Mouse (Mus musculus): Measurements from ENCODE around the gene Gm11938. TPM values are rescaled to one million over a fixed set of nuclear protein-coding genes. Genes with fewer than 3 reads are reported as not detected.

The Gm11938 gene
- total RNA-seq, 4 experiments from 2014 or later, result not detected

DNA sequence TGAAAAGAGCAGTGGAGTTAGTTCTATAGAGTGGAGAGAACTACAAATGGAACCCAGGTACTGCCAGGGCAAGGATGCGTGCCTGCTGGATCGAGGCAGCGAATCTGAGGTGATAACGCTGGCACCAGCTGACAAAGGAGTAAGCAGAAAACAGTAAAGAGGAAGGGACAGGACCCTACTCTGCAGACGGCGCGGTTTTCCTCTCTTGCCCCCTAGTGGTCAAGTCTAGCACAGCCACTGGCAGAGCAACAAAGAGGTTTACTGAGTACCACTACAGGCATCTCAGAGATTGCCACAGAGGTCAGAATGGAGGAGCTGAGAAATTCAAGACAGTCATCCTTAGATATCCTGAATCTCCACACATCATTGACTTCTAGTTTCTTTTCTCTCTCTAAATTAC lies 29.0 kb downstream of the Gm11938 start:
- DNase-seq (ENCODE audit: low spot score in 2 of 2), result no peak

DNA sequence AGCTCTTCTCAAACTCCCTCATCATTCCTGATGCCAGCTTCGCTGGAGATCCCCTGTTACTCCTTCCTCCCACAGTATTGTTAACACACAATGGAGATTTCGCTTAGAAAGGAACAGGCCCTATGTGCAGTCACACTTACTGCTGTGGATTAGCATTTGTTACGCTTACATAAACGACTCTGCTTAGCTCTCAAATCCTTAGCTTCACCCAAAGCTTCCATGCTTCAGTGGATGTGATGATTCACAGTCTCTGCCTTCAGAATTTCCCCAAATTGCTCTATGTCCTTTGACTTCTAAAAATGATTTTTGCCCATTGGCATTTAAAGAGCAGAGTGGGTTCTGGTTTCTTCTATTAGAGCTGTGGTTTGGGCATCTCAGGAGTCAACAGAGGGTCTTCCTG lies 29.9 kb downstream of the Gm11938 start:
- no peak for DNase-seq (ENCODE audit: low spot score in 2 of 2)

DNA sequence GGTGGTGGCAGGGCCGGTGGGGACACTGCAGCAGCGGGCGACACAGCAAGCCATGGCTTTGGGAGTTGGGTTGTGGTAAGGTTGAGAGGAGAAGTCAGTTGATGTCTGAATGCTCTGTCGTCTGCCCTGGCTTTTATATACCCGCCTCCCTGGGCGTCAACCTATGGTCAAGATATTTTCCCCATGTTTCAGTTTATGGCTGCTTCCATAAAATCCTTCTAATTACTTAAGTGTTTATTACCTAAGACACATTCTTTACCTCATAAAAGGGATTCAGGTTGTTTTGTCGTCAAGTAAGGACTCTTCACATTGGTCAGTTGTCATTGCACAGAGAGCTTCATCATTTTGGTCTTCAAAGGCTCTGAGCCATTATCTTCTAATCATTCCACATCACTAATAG lies 36.6 kb downstream of the Gm11938 start, which contains the start of gene Krtap3-1:
Gene Krtap3-1 (minus strand): TSS at position 101 of the 400 bp plus-strand sequence.
- no peak for DNase-seq (ENCODE audit: low spot score in 2 of 2)

DNA sequence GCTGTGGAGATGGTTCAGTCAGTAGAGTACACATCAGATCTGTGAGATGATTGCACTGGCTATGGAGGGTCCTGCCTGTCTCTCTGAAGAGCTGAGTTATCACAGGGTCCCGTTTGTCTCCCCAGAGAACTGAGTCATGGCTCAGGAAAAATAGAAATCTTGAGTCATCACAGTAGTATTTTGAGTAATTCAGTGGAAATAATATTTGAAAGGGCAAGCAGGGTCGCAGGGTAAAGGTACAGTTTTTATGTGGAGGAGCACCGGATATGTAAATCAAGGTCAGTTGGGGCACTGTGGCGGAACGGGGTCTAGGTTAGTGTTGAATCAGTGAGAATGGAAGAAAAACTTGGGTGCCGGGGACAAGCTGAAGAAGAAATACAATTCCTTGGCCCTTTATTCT lies 40.5 kb downstream of the Gm11938 start:
- no peak for DNase-seq (ENCODE audit: low spot score in 2 of 2)

DNA sequence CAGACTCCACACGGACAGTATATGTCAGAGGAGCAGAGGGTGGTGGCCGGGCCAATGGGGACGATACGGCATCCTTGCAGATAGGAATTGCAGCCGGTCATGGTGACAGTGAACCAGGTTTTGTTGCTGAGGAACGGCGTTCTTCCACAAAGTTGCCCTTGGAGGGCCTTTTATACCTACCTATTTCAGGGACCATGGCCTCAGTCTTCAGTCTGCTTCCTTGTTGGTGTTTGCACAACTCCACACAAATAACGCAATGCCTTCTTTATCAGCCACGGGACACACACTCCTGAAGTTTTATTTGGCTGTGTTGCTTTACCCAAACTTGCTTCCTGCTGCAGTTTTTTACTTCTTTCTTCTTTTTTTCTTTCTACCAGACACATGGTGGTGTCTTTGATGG lies 43.7 kb downstream of the Gm11938 start, which contains the start of gene Gm11939:
Gene Gm11939 (minus strand): TSS at position 101 of the 400 bp plus-strand sequence.
- no peak for DNase-seq (ENCODE audit: low spot score in 2 of 2)

DNA sequence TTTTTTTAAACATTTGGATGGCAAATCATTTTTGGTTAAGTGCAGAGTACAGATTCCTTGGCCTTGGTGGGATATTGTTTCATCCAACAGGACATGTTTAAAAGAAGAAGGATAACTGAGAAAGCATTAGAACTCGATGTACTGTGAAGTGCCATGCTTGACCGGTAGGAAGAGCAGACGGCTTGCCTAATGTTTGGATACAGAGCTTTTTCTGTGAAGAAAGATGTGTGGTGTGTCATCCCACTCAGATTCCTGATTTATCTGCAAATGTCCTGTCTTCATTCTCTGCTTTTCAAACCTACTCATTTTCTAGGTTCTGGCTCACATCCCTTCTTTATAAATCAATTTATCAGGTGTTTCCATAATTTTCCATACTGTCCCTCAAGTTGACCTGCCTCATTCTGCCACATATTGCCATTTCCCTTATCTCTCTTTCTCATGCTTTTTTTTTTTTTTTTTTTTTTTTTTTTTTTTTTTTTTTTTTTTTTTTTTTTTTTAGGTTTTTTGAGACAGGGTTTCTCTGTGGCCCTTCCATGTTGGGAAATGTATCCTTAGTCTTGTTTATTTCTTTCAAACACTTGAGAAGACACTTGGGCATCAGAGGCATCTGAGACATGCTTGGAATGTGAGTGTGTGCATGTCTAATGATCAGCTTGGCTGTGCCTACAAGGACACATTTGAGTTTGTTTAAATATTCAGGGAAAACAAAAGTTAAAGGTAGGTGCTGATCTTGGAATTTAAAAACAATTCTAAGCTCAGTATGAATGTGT lies 44.9 kb downstream of the Gm11938 start:
- DNase-seq (ENCODE audit: low spot score in 2 of 2), result no peak

DNA sequence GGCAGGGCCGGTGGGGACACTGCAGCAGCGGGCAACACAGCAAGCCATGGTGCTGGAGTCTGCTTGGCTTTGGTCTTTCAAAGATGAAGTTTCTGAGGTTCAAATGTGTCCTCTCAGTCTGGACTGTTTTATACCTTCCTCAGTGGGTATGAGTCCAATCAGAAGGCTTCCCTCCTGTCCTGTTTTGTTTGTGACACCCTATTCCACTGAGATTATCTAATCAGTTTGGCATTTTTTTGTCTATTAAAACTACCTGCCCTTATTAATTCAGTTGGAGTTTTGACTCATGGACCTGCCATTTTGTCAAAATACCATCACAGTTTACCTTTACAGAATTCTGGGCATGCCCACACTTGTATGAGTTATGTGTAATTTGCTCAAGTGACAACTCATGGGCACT lies 46.4 kb downstream of the Gm11938 start, which contains the start of gene Krtap3-2:
Gene Krtap3-2 (minus strand): TSS at position 101 of the 400 bp plus-strand sequence.
- no peak for DNase-seq (ENCODE audit: low spot score in 2 of 2)

DNA sequence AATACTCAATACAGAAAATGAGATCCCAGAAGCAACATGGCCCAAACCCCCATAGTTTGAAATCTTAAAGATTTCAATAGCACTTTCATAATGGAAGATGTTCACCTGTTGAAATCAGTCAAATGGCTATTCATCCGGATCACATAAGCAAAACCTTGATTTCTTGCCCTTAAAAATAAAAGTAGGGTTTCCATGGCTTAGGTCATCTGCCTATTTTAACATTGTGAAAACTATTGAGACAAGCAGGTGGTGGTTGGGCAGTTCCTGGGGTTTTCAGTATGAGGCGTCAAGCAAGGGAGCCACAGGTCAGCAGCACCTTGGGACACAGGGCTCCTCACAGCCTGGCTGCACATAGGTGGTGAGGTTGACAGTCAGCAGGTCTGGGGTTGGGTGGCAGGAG lies 46.9 kb downstream of the Gm11938 start:
- no peak for DNase-seq (ENCODE audit: low spot score in 2 of 2)

Other genes starting within 250 kb of the Gm11938 start
- not detected for gene Krt28, start 228.4 kb downstream of the Gm11938 start, total RNA-seq (2022)
- gene Krt10, start 213.9 kb downstream of the Gm11938 start, total RNA-seq (2022), result 1 to 10 TPM; 3.5 to 4.4 (median 3.8) TPM
- under 1 TPM in 1 of 4 experiments, not detected in 3; 0.17 TPM for gene Krt12, start 181.0 kb downstream of the Gm11938 start, total RNA-seq (2022)
- gene Krt20, start 165.2 kb downstream of the Gm11938 start, total RNA-seq (2022), result under 1 TPM in 1 of 4 experiments, not detected in 3; 0.13 TPM
- gene Krt23, start 110.2 kb downstream of the Gm11938 start, total RNA-seq (2022), result not detected
- gene Krt39, start 82.0 kb downstream of the Gm11938 start, total RNA-seq (2022), result not detected
- gene Krt40, start 60.1 kb downstream of the Gm11938 start, total RNA-seq (2022), result not detected
- not detected for gene Krtap3-3, start 52.4 kb downstream of the Gm11938 start, total RNA-seq (2022)
- gene Krtap3-2, start 46.5 kb downstream of the Gm11938 start, total RNA-seq (2022), result not detected
- not detected for gene Gm11939, start 43.8 kb downstream of the Gm11938 start, total RNA-seq (2022)
- gene Krtap3-1, start 36.7 kb downstream of the Gm11938 start, total RNA-seq (2022), result not detected
- not detected for gene Krtap1-5, start 22.3 kb downstream of the Gm11938 start, total RNA-seq (2022)
- not detected for gene Krtap1-4, start 19.7 kb downstream of the Gm11938 start, total RNA-seq (2022)
- gene Krtap1-3, start 12.0 kb downstream of the Gm11938 start, total RNA-seq (2022), result not detected
- not detected for gene Krtap9-3, start 5.2 kb downstream of the Gm11938 start, total RNA-seq (2022)
- gene Gm11937, start 6.9 kb upstream of the Gm11938 start, total RNA-seq (2022), result not detected
- gene Krtap2-4, start 11.5 kb upstream of the Gm11938 start, total RNA-seq (2022), result not detected
- not detected for gene Gm11562, start 17.1 kb upstream of the Gm11938 start, total RNA-seq (2022)
- not detected for gene Krtap4-1, start 24.9 kb upstream of the Gm11938 start, total RNA-seq (2022)
- not detected for gene Krtap4-2, start 31.8 kb upstream of the Gm11938 start, total RNA-seq (2022)
- gene Krtap4-7, start 40.8 kb upstream of the Gm11938 start, total RNA-seq (2022), result not detected
- gene Gm11555, start 46.9 kb upstream of the Gm11938 start, total RNA-seq (2022), result not detected
- gene Gm11563, start 55.7 kb upstream of the Gm11938 start, total RNA-seq (2022), result not detected
- gene Krtap4-6, start 62.7 kb upstream of the Gm11938 start, total RNA-seq (2022), result not detected
- not detected for gene Gm14190, start 87.4 kb upstream of the Gm11938 start, total RNA-seq (2022)
- gene Gm14180, start 131.0 kb upstream of the Gm11938 start, total RNA-seq (2022), result not detected
- not detected for gene Gm11595, start 169.6 kb upstream of the Gm11938 start, total RNA-seq (2022)
- not detected for gene Krtap4-8, start 177.4 kb upstream of the Gm11938 start, total RNA-seq (2022)
- not detected for gene Krtap4-9, start 181.9 kb upstream of the Gm11938 start, total RNA-seq (2022)
- not detected for gene Gm11596, start 190.2 kb upstream of the Gm11938 start, total RNA-seq (2022)
- not detected for gene Gm11569, start 195.6 kb upstream of the Gm11938 start, total RNA-seq (2022)
- not detected for gene Gm11554, start 201.1 kb upstream of the Gm11938 start, total RNA-seq (2022)
- gene Krtap4-13, start 206.6 kb upstream of the Gm11938 start, total RNA-seq (2022), result not detected
- not detected for gene Gm11564, start 212.4 kb upstream of the Gm11938 start, total RNA-seq (2022)
- not detected for gene 2300003K06Rik, start 234.8 kb upstream of the Gm11938 start, total RNA-seq (2022)
- gene Krtap4-16, start 248.3 kb upstream of the Gm11938 start, total RNA-seq (2022), result not detected